ENCODE assay signal across 24 mouse cellular contexts in genomic region chr9:54722596-54722995, GRCm38 (mm10). TPM values are rescaled to one million over a fixed set of nuclear protein-coding genes. Genes with fewer than 3 reads are reported as not detected.
DNase-seq lines count a peak whose midpoint lies in the region; ATAC-seq and TF ChIP-seq lines count a peak whose summit lies in the region.
"Had no signal": no experiment of that assay in that cellular context is flagged by ENCODE, and none has a peak within 500 bp of the region (broad histone marks: within the 10 kb centered on the region; RNA-seq: fewer than 3 reads in every experiment).

No protein-coding gene starts in this region.

- H3K27ac ChIP-seq in layer of hippocampus, adult 2 months: peak overlapping the region; percentile 75
- H3K27ac ChIP-seq in stomach, postnatal 0 days (replicated peaks): no peak overlapping the region

- TF ChIP-seq CTCF in layer of hippocampus, adult 2 months (conservative IDR thresholded peaks at IDR 0.05): no peak
- no peak for TF ChIP-seq CTCF in stomach, postnatal 0 days (IDR thresholded peaks at IDR 0.05; ENCODE audit: low read depth)

- peak; percentile 16; the same call in 1 of the 2 replicates for ATAC-seq in stomach, postnatal 0 days (ENCODE audit: low FRiP score, low TSS enrichment)
- ATAC-seq: activated CD4-positive, CD25-positive, alpha-beta regulatory T cell, adult 4 months; CD4-positive, CD25-positive, alpha-beta regulatory T cell, adult 4 months; Patski had no signal

- DNase-seq in layer of hippocampus, adult 2 months (ENCODE audit: low spot score in 2 of 2): no peak
- no peak for DNase-seq in layer of hippocampus, adult 9-10 months (ENCODE audit: low spot score)
- peak; percentile 62 for DNase-seq in urinary bladder, postnatal 14 days (ENCODE audit: low spot score)
- no peak for DNase-seq in urinary bladder, adult 2 months (ENCODE audit: low spot score)
- peak; percentile 18 for DNase-seq in urinary bladder, postnatal 25 days (ENCODE audit: low spot score)
- no peak for DNase-seq in urinary bladder, postnatal 4 days (ENCODE audit: low spot score in 2 of 2)
- no peak for DNase-seq in stomach, postnatal 0 days (ENCODE audit: low spot score)
- no peak for DNase-seq in Muller cell, postnatal 12 days (ENCODE audit: inconsistent ontology term)
- DNase-seq: adrenal gland, adult 2 months; adrenal gland, adult 8-10 months; adrenal gland, postnatal 14 days; adrenal gland, postnatal 25 days; adrenal gland, postnatal 36 days; B cell, adult 2 months; cerebellum, adult 11 months; cerebellum, adult 11-12 months; cerebellum, adult 18-20 months had no signal

- H3K4me1 ChIP-seq in stomach, postnatal 0 days (replicated peaks; ENCODE audit: control insufficient read depth, insufficient read depth): no peaks in the 10 kb centered on the region

- no peak overlapping the region for H3K4me3 ChIP-seq in layer of hippocampus, adult 2 months
- H3K4me3 ChIP-seq in stomach, postnatal 0 days (ENCODE audit: low read depth, low read length): no peak overlapping the region

- no peak for TF ChIP-seq EP300 in stomach, postnatal 0 days (optimal IDR thresholded peaks at IDR 0.05)

- no peaks in the 10 kb centered on the region for H3K9me3 ChIP-seq in stomach, postnatal 0 days (ENCODE audit: control insufficient read depth, low read length)
- H3K9me3 ChIP-seq: G1E had no signal

- H3K9ac ChIP-seq in stomach, postnatal 0 days (ENCODE audit: low read length): no peak overlapping the region

- WGBS in stomach, postnatal 0 days: 88% methylated on average over 4 of the region's 4 CpGs

- H3K4me2 ChIP-seq in stomach, postnatal 0 days (replicated peaks; ENCODE audit: low read depth): no peak overlapping the region

- no peaks in the 10 kb centered on the region for H3K27me3 ChIP-seq in stomach, postnatal 0 days (ENCODE audit: control insufficient read depth, insufficient read depth, low read length)
- H3K27me3 ChIP-seq: CH12.LX, Patski had no signal

- peaks cover 33% of the 10 kb centered on the region for H3K36me3 ChIP-seq in stomach, postnatal 0 days (ENCODE audit: control insufficient read depth, insufficient read depth, low read length)

RNA-seq across cellular contexts. Expression of gene Wdr61, which starts 11.7 kb away (rescaled TPM):
- total RNA-seq in layer of hippocampus, adult 2 months (2021): 10 to 100 TPM; 60.2 to 63.6 TPM
- polyA plus RNA-seq in urinary bladder, adult 2 months (2012; rRNA removed): 98.1 and 141 TPM in 2 replicates
- 129 and 132 TPM in 2 replicates for polyA plus RNA-seq in stomach, postnatal 0 days (2015; fragmentation: Nextera tagmentation; extraction: Ambion mirVana)

RNA-seq across cellular contexts. Expression of gene Dnaja4, which starts 23.9 kb away (rescaled TPM):
- 10 to 100 TPM; 44.9 to 48.0 TPM for total RNA-seq in layer of hippocampus, adult 2 months (2021)
- polyA plus RNA-seq in urinary bladder, adult 2 months (2012; rRNA removed): 18.5 and 19.1 TPM in 2 replicates
- polyA plus RNA-seq in stomach, postnatal 0 days (2015; fragmentation: Nextera tagmentation; extraction: Ambion mirVana): 5.5 and 6.2 TPM in 2 replicates
- polyA plus RNA-seq: G1E had no signal

RNA-seq across cellular contexts. Expression of gene Crabp1, which starts 42.0 kb away (rescaled TPM):
- total RNA-seq in layer of hippocampus, adult 2 months (2021): under 1 TPM in 1 of 2 experiments, not detected in 1; 0.93 TPM
- 0.08 and 0.15 TPM in 2 replicates for polyA plus RNA-seq in urinary bladder, adult 2 months (2012; rRNA removed)
- 2.8 and 4.1 TPM in 2 replicates for polyA plus RNA-seq in stomach, postnatal 0 days (2015; fragmentation: Nextera tagmentation; extraction: Ambion mirVana)
- total RNA-seq: CH12.LX, G1E, MEL had no signal
- polyA plus RNA-seq: activated CD4-positive, CD25-positive, alpha-beta regulatory T cell, adult 4 months; C2C12; CD4-positive, CD25-positive, alpha-beta regulatory T cell, adult 4 months; G1E; Patski had no signal

Comparison
In these comparisons a context has a peak if more than half of its experiments do, and no peak if none do; other contexts are left out.
1. DNase-seq: peak in urinary bladder, postnatal 14 days (single experiment) and urinary bladder, postnatal 25 days (single experiment); none in layer of hippocampus, adult 2 months (0 of 2), layer of hippocampus, adult 9-10 months (single experiment), urinary bladder, adult 2 months (single experiment), urinary bladder, postnatal 4 days (0 of 2), stomach, postnatal 0 days (single experiment) and Muller cell, postnatal 12 days (single experiment).